Mouse (Mus musculus) lung, postnatal 0 days (tissue): ENCODE results near the gene Nmi. TPM values are rescaled to one million over a fixed set of nuclear protein-coding genes. Genes with fewer than 3 reads are reported as not detected.

ENCODE experiments used
- ATAC-seq: fragments of 200-750 bp; cut with Nextera tagmentation; 2 replicates; pipeline ENCODE4 v1.8.0; 2017; ENCODE audit warnings: moderate library complexity
- DNase-seq: peaks from one replicate; pipeline ENCODE4 v3.0.0-alpha.2; 2016; ENCODE audit warnings: low spot score
- H3K27ac ChIP-seq: fragments of 300-500 bp; sonication (generic); 2 replicates; pipeline ENCODE4 v1.5.1; 2014; ENCODE audit warnings: antibody characterized with exemption, mild to moderate bottlenecking, low read length, mixed read lengths
- H3K27me3 ChIP-seq: fragments of 300-500 bp; sonication (generic); replicated peaks from 2 replicates; pipeline ENCODE4 v1.6.1; 2014; ENCODE audit warnings: low read length, mixed read lengths; ENCODE audit not compliant: insufficient read depth
- H3K36me3 ChIP-seq: fragments of 300-500 bp; sonication (generic); 2 replicates; pipeline ENCODE4 v1.6.1; 2014; ENCODE audit warnings: low read length, mixed read lengths; ENCODE audit not compliant: insufficient read depth
- H3K4me1 ChIP-seq: fragments of 300-500 bp; sonication (generic); 2 replicates; pipeline ENCODE4 v1.6.1; 2014; ENCODE audit warnings: antibody characterized with exemption, low read depth, low read length, mixed read lengths; ENCODE audit not compliant: insufficient read depth
- H3K4me2 ChIP-seq: fragments of 300-500 bp; sonication (generic); replicated peaks from 2 replicates; pipeline ENCODE4 v1.6.1; 2014; ENCODE audit warnings: low read depth, mild to moderate bottlenecking, low read length, moderate library complexity, mixed read lengths
- H3K4me3 ChIP-seq: fragments of 300-500 bp; sonication (generic); 2 replicates; pipeline ENCODE4 v1.5.1; 2014; ENCODE audit warnings: low read depth, low read length
- H3K9ac ChIP-seq: fragments of 300-500 bp; sonication (generic); replicated peaks from 2 replicates; pipeline ENCODE4 v1.6.1; 2014; ENCODE audit warnings: low read depth, mild to moderate bottlenecking
- H3K9me3 ChIP-seq: fragments of 300-500 bp; sonication (generic); 2 replicates; pipeline ENCODE4 v1.6.1; 2016; ENCODE audit warnings: low read length, mixed read lengths
- CTCF ChIP-seq: IDR thresholded peaks from 2 replicates; pipeline ENCODE4 v1.5.1; 2016; ENCODE audit warnings: antibody characterized with exemption, mild to moderate bottlenecking
- EP300 ChIP-seq: IDR thresholded peaks from 2 replicates; pipeline ENCODE4 v1.6.1; 2016; ENCODE audit warnings: antibody characterized with exemption, mild to moderate bottlenecking, control low read depth
- WGBS: fragments of 180-500 bp; shearing (Covaris S2); extraction: QIAGEN DNeasy Blood & Tissue Kit; methylation state at CpG from one replicate; pipeline ENCODE4 v1.1.7; 2014; 5-methylcytosine and 5-hydroxymethylcytosine counted together
- polyA plus RNA-seq: library from polyadenylated mRNA; unstranded; fragments of >200 nt; fragmentation: Nextera tagmentation; extraction: Ambion mirVana; gene quantifications from 2 replicates; pipeline ENCODE4 v1.2.1, GENCODE M21; 2015

Nmi gene
- polyA plus RNA-seq, 1 experiment from 2014 or later: 36.6 TPM

- H3K4me1 ChIP-seq: no peaks in the 10 kb centered on the region
- H3K36me3 ChIP-seq: no peaks in the 10 kb centered on the region
- TF ChIP-seq CTCF: no peak
- TF ChIP-seq EP300: no peak
- DNase-seq: no peak
- WGBS: 40% methylated on average over 1 of the region's 1 CpGs
- no peaks in the 10 kb centered on the region for H3K27me3 ChIP-seq
- H3K9ac ChIP-seq: no peak overlapping the region
- H3K9me3 ChIP-seq: no peaks in the 10 kb centered on the region
- no peak overlapping the region for H3K4me3 ChIP-seq
- ATAC-seq: no peak
- no peak overlapping the region for H3K27ac ChIP-seq
- H3K4me2 ChIP-seq: no peak overlapping the region
Measured at GRCm38 (mm10) chr2:51950876-51951275, 22.4 kb downstream of the Nmi start.

GRCm38 (mm10) chr2:51948105-51948830, 25.0 kb downstream of the Nmi start:
- no peaks in the 10 kb centered on the region for H3K27me3 ChIP-seq
- no peaks in the 10 kb centered on the region for H3K4me1 ChIP-seq
- TF ChIP-seq EP300 (no peak), CTCF (no peak)
- H3K27ac ChIP-seq: no peak overlapping the region
- WGBS: 32% methylated on average over 6 of the region's 6 CpGs
- H3K36me3 ChIP-seq: no peaks in the 10 kb centered on the region
- H3K9ac ChIP-seq: no peak overlapping the region
- ATAC-seq: peak; percentile 80
- no peaks in the 10 kb centered on the region for H3K9me3 ChIP-seq
- H3K4me3 ChIP-seq: no peak overlapping the region
- DNase-seq: peak; percentile 77
- H3K4me2 ChIP-seq: no peak overlapping the region

- no peaks in the 10 kb centered on the region for H3K36me3 ChIP-seq
- H3K27ac ChIP-seq: no peak overlapping the region
- H3K9ac ChIP-seq: no peak overlapping the region
- no peak for ATAC-seq
- no peak for DNase-seq
- no peak overlapping the region for H3K4me2 ChIP-seq
- H3K4me3 ChIP-seq: no peak overlapping the region
- TF ChIP-seq EP300: no peak
- TF ChIP-seq CTCF: no peak
- 56% methylated on average over 2 of the region's 2 CpGs for WGBS
- H3K27me3 ChIP-seq: no peaks in the 10 kb centered on the region
- no peaks in the 10 kb centered on the region for H3K4me1 ChIP-seq
- H3K9me3 ChIP-seq: no peaks in the 10 kb centered on the region
Measured at GRCm38 (mm10) chr2:51945812-51946211, 27.5 kb downstream of the Nmi start.

GRCm38 (mm10) chr2:51941832-51942231, 31.5 kb downstream of the Nmi start:
- Histone ChIP-seq H3K9me3 (no peaks in the 10 kb centered on the region), H3K36me3 (no peaks in the 10 kb centered on the region), H3K4me3 (no peak overlapping the region), H3K9ac (no peak overlapping the region), H3K4me1 (no peaks in the 10 kb centered on the region), H3K27ac (no peak overlapping the region), H3K4me2 (no peak overlapping the region), H3K27me3 (no peaks in the 10 kb centered on the region)
- 80% methylated on average over 7 of the region's 7 CpGs for WGBS
- TF ChIP-seq CTCF (no peak), EP300 (no peak)
- DNase-seq: no peak
- no peak for ATAC-seq

- DNase-seq (no peak), ATAC-seq (no peak)
- no peak overlapping the region for H3K27ac ChIP-seq
Measured at GRCm38 (mm10) chr2:51938750-51939149, 34.5 kb downstream of the Nmi start.

GRCm38 (mm10) chr2:51937004-51937403, 36.3 kb downstream of the Nmi start:
- DNase-seq: no peak
- H3K4me3 ChIP-seq: no peak overlapping the region
- H3K9ac ChIP-seq: no peak overlapping the region
- no peak for ATAC-seq
- peaks cover 5% of the 10 kb centered on the region; the same call in 1 of the 2 replicates for H3K4me1 ChIP-seq
- no peaks in the 10 kb centered on the region for H3K27me3 ChIP-seq
- H3K36me3 ChIP-seq: no peaks in the 10 kb centered on the region
- H3K4me2 ChIP-seq: no peak overlapping the region
- 78% methylated on average over 6 of the region's 6 CpGs for WGBS
- H3K27ac ChIP-seq: no peak overlapping the region
- TF ChIP-seq CTCF (0 out of 2 replicates have a peak, but pooled peaks have one; percentile 18), EP300 (no peak)
- no peaks in the 10 kb centered on the region for H3K9me3 ChIP-seq

More at GRCm38 (mm10) chr2:51938750-51939149, 34.5 kb downstream of the Nmi start:
- WGBS: 67% methylated on average over 3 of the region's 3 CpGs
- no peaks in the 10 kb centered on the region for H3K9me3 ChIP-seq
- no peak overlapping the region for H3K9ac ChIP-seq
- no peaks in the 10 kb centered on the region for H3K36me3 ChIP-seq
- no peaks in the 10 kb centered on the region for H3K27me3 ChIP-seq
- H3K4me2 ChIP-seq: no peak overlapping the region
- peaks cover 3% of the 10 kb centered on the region; the same call in 1 of the 2 replicates for H3K4me1 ChIP-seq
- TF ChIP-seq CTCF (no peak), EP300 (no peak)
- no peak overlapping the region for H3K4me3 ChIP-seq
